Mouse (Mus musculus): ENCODE measurements around the gene Pfn1.

Gene Pfn1

GRCm38 (mm10) chr11:70638293-70638692 lies 16.2 kb downstream of the Pfn1 start:
- DNase-seq (ENCODE audit: low spot score in 2 of 2), result no peak

GRCm38 (mm10) chr11:70637764-70638163 lies 16.7 kb downstream of the Pfn1 start:
- DNase-seq (ENCODE audit: low spot score in 2 of 2), result no peak

GRCm38 (mm10) chr11:70635601-70636000 lies 18.8 kb downstream of the Pfn1 start:
- no peak for DNase-seq (ENCODE audit: low spot score in 2 of 2)

GRCm38 (mm10) chr11:70630129-70630528 lies 24.3 kb downstream of the Pfn1 start:
- DNase-seq (ENCODE audit: low spot score in 2 of 2), result no peak

- peak in 1 of 2 experiments; percentile 61 for DNase-seq (ENCODE audit: low spot score in 2 of 2)
Measured at GRCm38 (mm10) chr11:70629557-70629956, 24.9 kb downstream of the Pfn1 start.

GRCm38 (mm10) chr11:70628431-70628830 lies 26.0 kb downstream of the Pfn1 start:
- DNase-seq (ENCODE audit: low spot score in 2 of 2), result no peak

GRCm38 (mm10) chr11:70626877-70627276 lies 27.6 kb downstream of the Pfn1 start:
- no peak for DNase-seq (ENCODE audit: low spot score in 2 of 2)

- peak; percentile 49 to 83 for DNase-seq (ENCODE audit: low spot score in 2 of 2)
Measured at GRCm38 (mm10) chr11:70625473-70625872, 29.0 kb downstream of the Pfn1 start.

GRCm38 (mm10) chr11:70623053-70623742 lies 31.2 kb downstream of the Pfn1 start:
- no peak for DNase-seq (ENCODE audit: low spot score in 2 of 2)

- DNase-seq (ENCODE audit: low spot score in 2 of 2), result no peak
Measured at GRCm38 (mm10) chr11:70621972-70622814, 32.3 kb downstream of the Pfn1 start.

- no peak for DNase-seq (ENCODE audit: low spot score in 2 of 2)
Measured at GRCm38 (mm10) chr11:70619101-70619500, 35.3 kb downstream of the Pfn1 start, which contains the start of gene Chrne. Gene Chrne, minus strand, starts transcription at chr11:70619216.

GRCm38 (mm10) chr11:70615516-70616093 lies 38.8 kb downstream of the Pfn1 start, which contains the start of gene 4930544D05Rik:
Gene 4930544D05Rik, plus strand, starts transcription at chr11:70615848.
- DNase-seq (ENCODE audit: low spot score in 2 of 2), result no peak

GRCm38 (mm10) chr11:70615074-70615473 lies 39.4 kb downstream of the Pfn1 start:
- peak; percentile 48 to 79 for DNase-seq (ENCODE audit: low spot score in 2 of 2)

GRCm38 (mm10) chr11:70612505-70612904 lies 41.9 kb downstream of the Pfn1 start:
- DNase-seq (ENCODE audit: low spot score in 2 of 2), result no peak

GRCm38 (mm10) chr11:70610752-70611151 lies 43.7 kb downstream of the Pfn1 start:
- no peak for DNase-seq (ENCODE audit: low spot score in 2 of 2)

GRCm38 (mm10) chr11:70608381-70609066 lies 45.9 kb downstream of the Pfn1 start:
- DNase-seq (ENCODE audit: low spot score in 2 of 2), result peak; percentile 14 to 72

- no peak for DNase-seq (ENCODE audit: low spot score in 2 of 2)
Measured at GRCm38 (mm10) chr11:70607611-70608010, 46.8 kb downstream of the Pfn1 start.

- DNase-seq (ENCODE audit: low spot score in 2 of 2), result no peak
Measured at GRCm38 (mm10) chr11:70606717-70607116, 47.7 kb downstream of the Pfn1 start.

- peak; percentile 54 to 79 for DNase-seq (ENCODE audit: low spot score in 2 of 2)
Measured at GRCm38 (mm10) chr11:70605024-70605566, 49.3 kb downstream of the Pfn1 start.

Measured in spleen, postnatal 10 days (tissue).